Mouse (Mus musculus) bone marrow, adult 2 months (tissue): ENCODE results near the gene Arhgap25.

Experiments
- CTCF ChIP-seq: fragments of 200-500 bp; IDR thresholded peaks from 2 replicates; pipeline ENCODE4 v1.5.1; 2011; ENCODE audit warnings: low read length, control low read depth; ENCODE audit not compliant: control insufficient read depth, insufficient read depth
- POLR2A ChIP-seq: fragments of 200-500 bp; IDR thresholded peaks from 2 replicates; pipeline ENCODE4 v1.6.1; 2011; ENCODE audit warnings: low read depth, mild to moderate bottlenecking, control low read depth, low read length, borderline replicate concordance; ENCODE audit not compliant: control insufficient read depth

DNA sequence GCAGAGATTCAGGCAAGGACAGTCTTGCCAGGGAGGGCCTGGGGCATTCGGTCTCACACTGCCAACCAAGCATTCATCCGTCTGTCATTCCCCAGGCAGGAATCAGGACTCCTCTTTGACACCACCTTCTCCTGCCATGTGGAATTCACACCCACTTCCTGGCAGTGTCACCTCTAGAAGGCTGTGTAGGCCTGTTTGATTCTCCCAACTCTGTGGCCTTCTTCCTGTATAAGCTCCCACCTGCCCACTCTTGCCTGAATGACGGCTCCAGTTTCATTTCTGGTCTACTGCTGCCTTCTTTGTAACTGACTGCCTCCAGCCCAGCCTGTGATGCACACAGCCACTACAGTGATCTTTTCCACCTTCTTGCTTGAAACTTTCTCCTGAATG, 49.2 kb downstream of the Arhgap25 start:
- no peak for TF ChIP-seq CTCF
- no peak for TF ChIP-seq POLR2A
